Mouse (Mus musculus): ENCODE measurements around the gene Dus2.

DNA sequence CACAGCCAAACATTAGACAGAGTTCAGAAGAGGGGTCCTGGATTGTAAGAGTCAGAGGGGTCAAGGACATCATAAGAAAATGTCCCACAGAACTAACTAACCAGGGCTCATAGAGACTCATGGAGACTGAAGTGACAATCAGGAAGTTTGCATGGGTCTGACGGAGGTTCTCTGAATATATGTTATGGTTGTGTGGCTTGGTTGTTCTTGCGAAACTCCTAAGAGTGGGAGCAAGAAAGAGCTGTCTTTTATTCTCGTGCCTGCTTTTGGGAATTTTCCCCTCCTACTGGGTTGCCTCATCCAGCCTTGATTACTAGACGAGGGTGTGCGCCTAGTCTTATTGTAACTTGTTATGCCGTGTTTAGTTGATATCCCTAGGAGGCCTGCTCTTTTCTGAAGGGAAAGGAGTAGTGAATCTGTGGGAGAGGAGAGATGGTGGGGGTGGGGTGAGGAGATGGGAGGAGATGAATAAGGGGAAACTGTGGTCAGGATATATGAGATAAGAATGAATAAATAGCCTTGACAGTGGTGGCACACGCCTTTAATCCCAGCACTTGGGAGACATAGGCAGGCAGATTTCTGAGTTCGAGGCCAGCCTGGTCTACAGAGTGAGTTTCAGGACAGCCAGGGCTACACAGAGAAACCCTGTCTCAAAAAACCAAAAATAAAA, 13.5 kb downstream of the Dus2 start:
- no peak for TF ChIP-seq CTCF (conservative IDR thresholded peaks at IDR 0.05 in 1 of 2, IDR thresholded peaks at IDR 0.05 in 1 of 2; ENCODE audit: low read depth in 2 of 2, low read length in 2 of 2)
- no peak for TF ChIP-seq JUN (IDR thresholded peaks at IDR 0.05; ENCODE audit: insufficient read depth, low read depth, low read length)
- no peak for TF ChIP-seq KAT2A (IDR thresholded peaks at IDR 0.05; ENCODE audit: insufficient replicate concordance, low read length)
- TF ChIP-seq ELF1 (IDR thresholded peaks at IDR 0.05; ENCODE audit: low read depth, low read length) = no peak
- no peak for TF ChIP-seq POLR2A (IDR thresholded peaks at IDR 0.05; ENCODE audit: low read depth, low read length)
- TF ChIP-seq NRF1 (IDR thresholded peaks at IDR 0.05; ENCODE audit: low read depth, low read length) = no peak
- no peak for TF ChIP-seq TBP (conservative IDR thresholded peaks at IDR 0.05; ENCODE audit: low read depth, low read length)
- TF ChIP-seq MAZ (IDR thresholded peaks at IDR 0.05; ENCODE audit: low read depth, low read length) = no peak
- no peak for TF ChIP-seq MAX (IDR thresholded peaks at IDR 0.05; ENCODE audit: low read length)
- no peak for TF ChIP-seq PAX5 (IDR thresholded peaks at IDR 0.05; ENCODE audit: low read length)
- TF ChIP-seq POLR2AphosphoS2 (IDR thresholded peaks at IDR 0.05; ENCODE audit: low read depth, low read length) = no peak
- no peak for TF ChIP-seq RAD21 (IDR thresholded peaks at IDR 0.05; ENCODE audit: low read depth, low read length)

Measured in CH12.LX (cell line).